Mouse (Mus musculus): ENCODE results near the gene Adamts9. TPM values are rescaled to one million over a fixed set of nuclear protein-coding genes. Genes with fewer than 3 reads are reported as not detected.
A peak's percentile ranks its signal among the peaks of the same experiment; 100 is the strongest.

Adamts9 gene
- polyA plus RNA-seq, 1 experiment from 2014 or later, result 0.81 TPM

GRCm38 (mm10) chr6:92960997-92961396, 17.7 kb upstream of the Adamts9 start:
- no peak for ATAC-seq (ENCODE audit: insufficient read depth)
- Histone ChIP-seq H3K9ac (no peak overlapping the region), H3K4me2 (no peak overlapping the region), H3K9me3 (replicated peaks) (no peaks in the 10 kb centered on the region), H3K27ac (replicated peaks) (no peak overlapping the region), H3K4me3 (replicated peaks) (no peak overlapping the region), H3K4me1 (replicated peaks) (no peaks in the 10 kb centered on the region), H3K36me3 (replicated peaks) (no peaks in the 10 kb centered on the region), H3K27me3 (no peaks in the 10 kb centered on the region)
- WGBS (ENCODE audit: insufficient replicate concordance), result 72% methylated on average over 6 of the region's 6 CpGs

- Histone ChIP-seq H3K27ac (replicated peaks) (no peak overlapping the region), H3K9ac (no peak overlapping the region), H3K36me3 (replicated peaks) (no peaks in the 10 kb centered on the region), H3K27me3 (no peaks in the 10 kb centered on the region), H3K9me3 (replicated peaks) (no peaks in the 10 kb centered on the region), H3K4me2 (no peak overlapping the region), H3K4me3 (replicated peaks) (no peak overlapping the region), H3K4me1 (replicated peaks) (no peaks in the 10 kb centered on the region)
- 54% methylated on average over 2 of the region's 2 CpGs for WGBS (ENCODE audit: insufficient replicate concordance)
- no peak for ATAC-seq (ENCODE audit: insufficient read depth)
Observed at GRCm38 (mm10) chr6:92959416-92959815, 16.1 kb upstream of the Adamts9 start.

- Histone ChIP-seq H3K4me2 (no peak overlapping the region), H3K4me3 (replicated peaks) (no peak overlapping the region), H3K27me3 (peaks cover 36% of the 10 kb centered on the region), H3K27ac (replicated peaks) (no peak overlapping the region), H3K9me3 (replicated peaks) (no peaks in the 10 kb centered on the region), H3K9ac (no peak overlapping the region), H3K4me1 (replicated peaks) (no peaks in the 10 kb centered on the region), H3K36me3 (replicated peaks) (no peaks in the 10 kb centered on the region)
- 69% methylated on average over 6 of the region's 6 CpGs for WGBS (ENCODE audit: insufficient replicate concordance)
- no peak for ATAC-seq (ENCODE audit: insufficient read depth)
Observed at GRCm38 (mm10) chr6:92947337-92948042, 4.2 kb upstream of the Adamts9 start.

GRCm38 (mm10) chr6:92944711-92945110, 1.4 kb upstream of the Adamts9 start:
- peaks cover 64% of the 10 kb centered on the region for H3K27me3 ChIP-seq
- H3K27ac ChIP-seq (replicated peaks), result no peak overlapping the region
- no peak overlapping the region for H3K9ac ChIP-seq
- H3K4me2 ChIP-seq, result no peak overlapping the region
- WGBS (ENCODE audit: insufficient replicate concordance), result 30% methylated on average over 7 of the region's 7 CpGs
- no peak for ATAC-seq (ENCODE audit: insufficient read depth)
- H3K4me3 ChIP-seq (replicated peaks), result no peak overlapping the region
- H3K4me1 ChIP-seq (replicated peaks), result no peaks in the 10 kb centered on the region
- no peaks in the 10 kb centered on the region for H3K9me3 ChIP-seq (replicated peaks)
- H3K36me3 ChIP-seq (replicated peaks), result no peaks in the 10 kb centered on the region

GRCm38 (mm10) chr6:92944048-92944685, 875 bp upstream of the Adamts9 start:
- Histone ChIP-seq H3K4me3 (replicated peaks) (no peak overlapping the region), H3K27ac (replicated peaks) (no peak overlapping the region), H3K9ac (no peak overlapping the region), H3K36me3 (replicated peaks) (no peaks in the 10 kb centered on the region), H3K27me3 (peaks cover 68% of the 10 kb centered on the region), H3K9me3 (replicated peaks) (no peaks in the 10 kb centered on the region), H3K4me2 (peak overlapping the region; percentile 58), H3K4me1 (replicated peaks) (no peaks in the 10 kb centered on the region)
- 6% methylated on average over 14 of the region's 14 CpGs for WGBS (ENCODE audit: insufficient replicate concordance)
- ATAC-seq (ENCODE audit: insufficient read depth), result no peak

GRCm38 (mm10) chr6:92941756-92942420, 1.4 kb downstream of the Adamts9 start:
- peaks cover 68% of the 10 kb centered on the region for H3K27me3 ChIP-seq
- no peaks in the 10 kb centered on the region for H3K4me1 ChIP-seq (replicated peaks)
- no peak overlapping the region for H3K27ac ChIP-seq (replicated peaks)
- peak overlapping the region; percentile 39 for H3K4me3 ChIP-seq (replicated peaks)
- no peak for ATAC-seq (ENCODE audit: insufficient read depth)
- WGBS (ENCODE audit: insufficient replicate concordance), result under 1% methylated on average over 30 of the region's 30 CpGs
- H3K9ac ChIP-seq, result no peak overlapping the region
- H3K4me2 ChIP-seq, result peak overlapping the region; percentile 51
- H3K36me3 ChIP-seq (replicated peaks), result no peaks in the 10 kb centered on the region
- no peaks in the 10 kb centered on the region for H3K9me3 ChIP-seq (replicated peaks)

GRCm38 (mm10) chr6:92941281-92941731, 2.0 kb downstream of the Adamts9 start:
- H3K4me2 ChIP-seq, result peak overlapping the region; percentile 51
- peak overlapping the region; percentile 39 for H3K4me3 ChIP-seq (replicated peaks)
- no peaks in the 10 kb centered on the region for H3K4me1 ChIP-seq (replicated peaks)
- H3K27ac ChIP-seq (replicated peaks), result no peak overlapping the region
- WGBS (ENCODE audit: insufficient replicate concordance), result under 1% methylated on average over 21 of the region's 21 CpGs
- H3K36me3 ChIP-seq (replicated peaks), result no peaks in the 10 kb centered on the region
- peak; percentile 75 for ATAC-seq (ENCODE audit: insufficient read depth)
- peaks cover 67% of the 10 kb centered on the region for H3K27me3 ChIP-seq
- no peak overlapping the region for H3K9ac ChIP-seq
- no peaks in the 10 kb centered on the region for H3K9me3 ChIP-seq (replicated peaks)

GRCm38 (mm10) chr6:92940191-92941131, 2.8 kb downstream of the Adamts9 start:
- H3K4me1 ChIP-seq (replicated peaks), result no peaks in the 10 kb centered on the region
- H3K36me3 ChIP-seq (replicated peaks), result no peaks in the 10 kb centered on the region
- no peaks in the 10 kb centered on the region for H3K9me3 ChIP-seq (replicated peaks)
- H3K4me2 ChIP-seq, result peak overlapping the region; percentile 51
- peaks cover 62% of the 10 kb centered on the region for H3K27me3 ChIP-seq
- H3K4me3 ChIP-seq (replicated peaks), result peak overlapping the region; percentile 39
- H3K27ac ChIP-seq (replicated peaks), result no peak overlapping the region
- WGBS (ENCODE audit: insufficient replicate concordance), result 2% methylated on average over 37 of the region's 37 CpGs
- no peak for ATAC-seq (ENCODE audit: insufficient read depth)
- H3K9ac ChIP-seq, result no peak overlapping the region

GRCm38 (mm10) chr6:92928261-92928660, 15.0 kb downstream of the Adamts9 start:
- WGBS (ENCODE audit: insufficient replicate concordance), result 44% methylated on average over 5 of the region's 5 CpGs
- no peaks in the 10 kb centered on the region for H3K36me3 ChIP-seq (replicated peaks)

GRCm38 (mm10) chr6:92924536-92924935, 18.8 kb downstream of the Adamts9 start:
- Histone ChIP-seq H3K4me2 (no peak overlapping the region), H3K4me3 (replicated peaks) (no peak overlapping the region), H3K9me3 (replicated peaks) (no peaks in the 10 kb centered on the region), H3K36me3 (replicated peaks) (no peaks in the 10 kb centered on the region), H3K27me3 (no peaks in the 10 kb centered on the region), H3K27ac (replicated peaks) (no peak overlapping the region), H3K9ac (no peak overlapping the region), H3K4me1 (replicated peaks) (no peaks in the 10 kb centered on the region)
- WGBS (ENCODE audit: insufficient replicate concordance), result 58% methylated on average over 8 of the region's 8 CpGs
- ATAC-seq (ENCODE audit: insufficient read depth), result no peak

More at GRCm38 (mm10) chr6:92928261-92928660, 15.0 kb downstream of the Adamts9 start:
- H3K4me2 ChIP-seq, result no peak overlapping the region
- no peak overlapping the region for H3K4me3 ChIP-seq (replicated peaks)
- H3K4me1 ChIP-seq (replicated peaks), result no peaks in the 10 kb centered on the region
- no peak for ATAC-seq (ENCODE audit: insufficient read depth)
- H3K27me3 ChIP-seq, result no peaks in the 10 kb centered on the region
- H3K27ac ChIP-seq (replicated peaks), result no peak overlapping the region
- H3K9me3 ChIP-seq (replicated peaks), result no peaks in the 10 kb centered on the region
- H3K9ac ChIP-seq, result no peak overlapping the region
